Mouse (Mus musculus) fat pad, adult 2 months (tissue): ENCODE measurements around the gene Olfr186.
"Not testable (repeated sequence)": the region's sequence is repeated elsewhere in the genome, so short reads cannot be mapped to it uniquely, and the experiment has no call there.

Experiments used
- DNase-seq: peaks from one replicate; pipeline ENCODE4 v3.0.0-alpha.2; 2011; ENCODE audit warnings: low read depth, low spot score; ENCODE audit errors: extremely low read depth

Gene Olfr186

GRCm38 (mm10) chr16:59030191-59030590 lies at the start of gene Olfr186:
TSS of gene Olfr186 (minus strand) at chr16:59030291.
- DNase-seq = no peak

DNA sequence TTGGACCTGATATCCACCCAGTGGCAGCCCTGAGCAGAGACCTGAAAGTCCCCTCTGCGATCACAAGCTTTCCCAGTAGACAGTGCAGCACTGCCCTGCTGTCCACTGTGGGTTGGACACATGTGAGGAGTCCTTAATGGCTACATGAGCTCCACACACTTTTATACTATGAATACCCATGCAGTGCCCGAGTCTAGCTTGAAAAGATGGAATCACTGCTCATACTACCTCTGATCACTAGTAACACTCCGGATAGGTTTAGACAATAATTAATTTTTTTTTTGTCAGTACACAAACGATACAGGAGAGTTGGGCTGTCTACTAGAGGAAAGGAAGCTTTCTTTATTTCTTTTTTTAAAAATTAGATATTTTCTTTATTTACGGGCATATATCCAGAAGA lies 47.8 kb upstream of the Olfr186 start, which contains the start of gene Olfr190:
Gene Olfr190, minus strand, starts transcription at position 101 of the 400 bp plus-strand sequence.
- no peak for DNase-seq

DNA sequence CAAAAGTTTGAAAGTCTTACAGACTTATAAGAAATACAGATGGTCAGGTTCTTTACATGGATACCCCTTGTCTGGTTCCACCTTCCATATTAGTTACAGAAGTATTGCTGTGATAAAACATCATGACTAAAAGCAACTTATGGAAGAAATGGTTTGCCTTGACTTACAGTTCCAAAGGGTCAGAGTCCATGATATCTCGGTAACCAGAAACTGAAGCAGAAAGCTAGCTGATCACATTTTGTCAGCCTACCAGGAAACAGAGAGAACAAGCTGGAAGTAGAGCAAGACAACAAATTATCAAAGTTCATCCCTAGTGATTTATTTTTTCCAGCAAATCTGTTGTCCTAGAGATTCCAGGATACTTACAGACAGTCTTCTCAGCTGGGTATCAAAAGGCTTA lies 43.4 kb upstream of the Olfr186 start:
- no peak for DNase-seq

- no peak for DNase-seq
Measured at GRCm38 (mm10) chr16:59071755-59072154, 41.7 kb upstream of the Olfr186 start.

GRCm38 (mm10) chr16:59062411-59062810 lies 32.3 kb upstream of the Olfr186 start:
- DNase-seq = not testable (repeated sequence)

- not testable (repeated sequence) for DNase-seq
Measured at GRCm38 (mm10) chr16:59049286-59049685, 19.2 kb upstream of the Olfr186 start.

DNA sequence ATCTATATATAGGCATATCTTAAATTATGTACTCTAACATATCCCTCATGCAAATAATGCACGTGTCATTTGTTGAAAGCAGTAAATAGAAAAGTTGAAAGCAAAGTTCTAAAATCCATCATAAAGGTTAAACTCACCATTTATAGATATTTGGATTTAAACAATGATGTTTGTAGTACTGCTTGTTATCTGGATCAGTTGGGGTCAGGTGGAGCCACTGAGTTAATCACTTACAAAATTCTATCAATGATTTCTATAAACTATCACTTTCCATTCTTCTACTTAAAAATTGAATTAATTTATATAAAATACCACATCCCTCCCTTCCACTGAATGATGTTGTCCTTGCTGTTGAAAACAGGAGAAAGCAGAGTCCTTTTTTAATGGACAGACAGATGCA lies 18.8 kb upstream of the Olfr186 start:
- no peak for DNase-seq

DNA sequence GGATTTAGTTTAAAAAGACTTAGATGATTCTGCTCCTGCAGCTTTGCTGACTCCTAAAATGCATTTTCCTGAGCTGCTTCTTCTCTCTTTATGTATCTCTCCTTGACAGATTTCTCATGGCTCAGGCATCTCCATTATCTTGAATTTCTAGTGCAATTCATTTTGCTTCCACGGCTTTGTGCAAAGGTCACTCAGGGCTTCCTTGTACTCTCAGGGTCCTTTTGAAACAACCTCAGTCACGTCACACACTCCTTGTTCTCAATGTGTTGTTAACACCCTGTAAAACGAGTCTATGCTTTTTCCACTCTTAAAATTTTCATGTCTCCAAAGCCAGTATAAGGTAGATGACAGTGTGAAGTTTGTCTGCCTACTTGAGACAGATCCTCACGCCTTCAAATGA lies 17.5 kb upstream of the Olfr186 start:
- no peak for DNase-seq

- DNase-seq = no peak
Measured at GRCm38 (mm10) chr16:59045835-59046234, 15.7 kb upstream of the Olfr186 start.

GRCm38 (mm10) chr16:59039710-59040109 lies 9.6 kb upstream of the Olfr186 start, which contains the start of gene Olfr187:
TSS of gene Olfr187 (minus strand) at chr16:59039767.
- DNase-seq = no peak

DNA sequence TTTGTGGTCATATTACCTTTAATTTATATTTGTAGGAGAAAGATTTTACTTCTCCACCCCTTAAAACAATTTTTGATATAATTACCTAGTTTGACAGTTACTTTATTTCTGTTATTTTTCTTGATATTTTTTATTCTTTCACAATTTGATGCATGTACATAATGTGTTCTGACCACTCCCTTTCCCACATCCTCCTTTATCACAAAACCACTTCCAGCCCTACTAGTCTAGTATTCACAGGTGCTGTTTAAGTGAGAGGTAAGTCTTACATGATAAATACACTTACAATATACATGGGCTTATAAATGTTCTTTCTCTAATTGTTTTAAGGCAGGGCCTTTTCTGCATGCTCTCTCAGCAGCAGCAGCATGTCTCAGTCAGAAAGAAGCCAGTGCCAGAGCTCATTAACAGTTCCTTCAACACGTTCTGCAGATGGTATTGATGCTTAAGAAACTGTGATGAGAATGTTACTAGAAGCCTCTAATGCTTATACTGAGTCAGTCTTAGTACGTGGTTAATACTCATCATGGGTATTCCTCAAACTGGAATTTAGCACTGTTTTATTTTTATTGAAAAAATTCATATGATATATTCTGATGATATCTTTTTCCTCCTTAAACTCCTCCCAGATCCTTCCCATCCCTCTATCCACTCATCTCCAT lies 16.6 kb downstream of the Olfr186 start:
- no peak for DNase-seq

DNA sequence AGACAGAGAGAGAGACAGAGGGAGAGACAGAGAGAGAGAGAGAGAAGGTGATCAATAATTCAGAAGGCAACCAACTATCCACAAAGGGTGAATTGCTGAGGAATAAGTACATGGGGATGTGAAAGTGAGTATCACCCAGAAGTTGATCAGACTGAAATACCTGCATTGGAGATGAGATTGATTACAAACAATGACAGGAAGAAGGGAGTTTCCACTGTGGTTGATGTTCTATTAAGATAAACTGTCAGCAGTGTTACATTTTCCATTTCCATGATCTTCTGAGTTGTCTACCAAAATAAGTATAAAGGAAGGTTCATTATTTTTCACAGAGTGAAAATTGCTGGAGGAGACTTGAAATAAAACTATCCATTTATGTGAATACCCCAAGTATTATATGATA lies 22.9 kb downstream of the Olfr186 start:
- no peak for DNase-seq

GRCm38 (mm10) chr16:58995057-58995456 lies 35.0 kb downstream of the Olfr186 start, which contains the start of gene Olfr183:
TSS of gene Olfr183 (plus strand) at chr16:58995357.
- DNase-seq = no peak
